Mouse (Mus musculus) limb, embryonic 11.5 days (tissue): Measurements from ENCODE around the gene Thap7. TPM values are rescaled to one million over a fixed set of nuclear protein-coding genes. Genes with fewer than 3 reads are reported as not detected.

ENCODE experiments used
- ATAC-seq: fragments of 200-750 bp; cut with Nextera tagmentation; 2 replicates; pipeline ENCODE4 v1.8.0; 2017; ENCODE audit warnings: low read depth; ENCODE audit not compliant: insufficient number of reproducible peaks, low FRiP score, low TSS enrichment
- DNase-seq: peaks from one replicate; pipeline ENCODE4 v3.0.0-alpha.2; 2015; ENCODE audit warnings: low spot score
- H3K27ac ChIP-seq: fragments of 300-500 bp; sonication (generic); replicated peaks from 2 replicates; pipeline ENCODE4 v1.5.1; 2014; ENCODE audit warnings: low read depth, mild to moderate bottlenecking, low read length
- H3K27me3 ChIP-seq: fragments of 300-500 bp; sonication (generic); 2 replicates; pipeline ENCODE4 v1.6.1; 2014; ENCODE audit warnings: mild to moderate bottlenecking, low read length, mixed read lengths; ENCODE audit not compliant: control insufficient read depth, insufficient read depth
- H3K36me3 ChIP-seq: fragments of 300-500 bp; sonication (generic); 2 replicates; pipeline ENCODE4 v1.6.1; 2014; ENCODE audit warnings: mild to moderate bottlenecking, low read length, moderate library complexity, mixed read lengths; ENCODE audit not compliant: control insufficient read depth, insufficient read depth
- H3K4me1 ChIP-seq: fragments of 300-500 bp; sonication (generic); 2 replicates; pipeline ENCODE4 v1.6.1; 2014; ENCODE audit warnings: low read length, mixed read lengths; ENCODE audit not compliant: control insufficient read depth, insufficient read depth
- H3K4me2 ChIP-seq: fragments of 300-500 bp; sonication (generic); 2 replicates; pipeline ENCODE4 v1.6.1; 2014; ENCODE audit warnings: low read depth, mild to moderate bottlenecking, moderate library complexity; ENCODE audit not compliant: severe bottlenecking
- H3K4me3 ChIP-seq: fragments of 300-500 bp; sonication (generic); 2 replicates; pipeline ENCODE4 v1.5.1; 2014; ENCODE audit warnings: low read depth, low read length
- H3K9ac ChIP-seq: fragments of 300-500 bp; sonication (generic); 2 replicates; pipeline ENCODE4 v1.6.1; 2014; ENCODE audit warnings: mild to moderate bottlenecking, low read length
- H3K9me3 ChIP-seq: fragments of 300-500 bp; sonication (generic); 2 replicates; pipeline ENCODE4 v1.6.1; 2016; ENCODE audit warnings: low read length; ENCODE audit not compliant: control insufficient read depth
- WGBS: fragments of 180-500 bp; shearing (Covaris S2); extraction: QIAGEN DNeasy Blood & Tissue Kit; methylation state at CpG from one replicate; pipeline ENCODE4 v1.1.7; 2014; 5-methylcytosine and 5-hydroxymethylcytosine counted together
- polyA plus RNA-seq: library from polyadenylated mRNA; unstranded; fragments of >200 nt; fragmentation: Nextera tagmentation; extraction: Ambion mirVana; gene quantifications from 2 replicates; pipeline ENCODE4 v1.2.1, GENCODE M21; 2014

Thap7 gene
- polyA plus RNA-seq, 1 experiment from 2014 or later: 58.7 TPM

DNA sequence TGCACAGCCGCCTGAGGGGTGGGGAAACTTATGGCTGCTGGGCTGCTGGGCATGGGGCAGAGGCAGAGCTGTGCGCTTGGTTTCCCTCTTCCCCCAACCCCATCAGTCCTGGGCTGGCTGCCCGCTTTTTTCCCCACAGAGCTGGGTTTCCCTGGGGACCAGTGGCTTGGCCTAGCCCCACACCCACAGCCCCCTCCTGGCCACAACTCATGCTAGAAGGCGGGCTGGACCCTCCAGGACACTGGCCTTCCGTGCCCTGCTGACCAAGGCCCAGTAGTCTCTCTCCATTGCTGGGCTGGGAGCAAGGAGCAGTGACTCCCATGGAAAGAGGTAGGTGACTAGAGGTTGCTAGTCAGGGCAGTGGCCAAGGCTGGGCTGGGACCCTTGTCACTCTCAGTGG is 39.8 kb downstream of the Thap7 start:
- peaks cover 3% of the 10 kb centered on the region; the same call in 1 of the 2 replicates for H3K36me3 ChIP-seq
- 83% methylated on average over 5 of the region's 5 CpGs for WGBS
- ATAC-seq: no peak
- H3K9me3 ChIP-seq: no peaks in the 10 kb centered on the region
- H3K4me3 ChIP-seq: no peak overlapping the region
- no peak overlapping the region for H3K9ac ChIP-seq
- H3K27me3 ChIP-seq: peaks cover 10% of the 10 kb centered on the region
- DNase-seq: no peak
- no peaks in the 10 kb centered on the region for H3K4me1 ChIP-seq
- H3K27ac ChIP-seq: no peak overlapping the region
- no peak overlapping the region for H3K4me2 ChIP-seq

DNA sequence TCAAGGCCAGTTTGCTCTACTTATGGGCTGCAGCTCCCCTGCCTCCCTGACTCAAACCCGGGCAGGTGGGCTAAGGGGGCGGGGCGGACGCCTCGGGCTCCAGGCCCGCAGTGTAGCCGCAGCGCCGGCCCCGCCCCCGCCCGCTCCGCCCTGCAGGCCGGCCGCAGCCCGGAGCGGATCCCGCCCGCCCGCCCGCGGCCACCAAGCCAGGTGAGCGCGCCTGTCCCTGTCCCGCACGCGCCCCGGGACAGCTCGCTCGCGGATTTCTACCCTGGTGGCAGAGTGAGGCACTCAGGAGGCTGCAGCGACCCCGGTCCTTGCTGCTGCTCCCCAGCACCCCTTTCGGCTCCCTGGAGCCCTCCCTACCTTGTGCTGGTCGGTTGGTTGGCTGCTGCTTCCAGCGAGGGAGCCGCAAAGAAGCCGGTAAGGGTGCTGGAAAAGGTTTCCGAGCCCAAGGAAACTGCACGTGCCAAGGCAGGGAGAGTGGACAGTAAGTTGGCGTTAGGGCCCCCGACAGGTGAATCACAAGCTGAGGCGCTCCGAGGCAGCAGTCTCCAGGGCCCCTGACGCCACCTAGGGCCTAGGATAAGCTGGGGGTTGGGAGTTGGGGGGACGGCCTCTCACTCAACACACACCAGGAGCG is 41.3 kb downstream of the Thap7 start, which contains the start of gene Aifm3:
Gene Aifm3 (plus strand): TSS at position 143 of the 643 bp plus-strand sequence.
- WGBS: under 1% methylated on average over 40 of the region's 47 CpGs
- DNase-seq (peak; percentile 44), ATAC-seq (peak; percentile 83)
- no peak within 1 kb of the TSS for H3K27ac ChIP-seq
- peak within 1 kb of the TSS; percentile 92 for H3K4me2 ChIP-seq
- H3K9ac ChIP-seq: peak within 1 kb of the TSS; percentile 41; the same call in 1 of the 2 replicates
- peaks cover 10% of the 10 kb centered on the region for H3K27me3 ChIP-seq
- H3K4me3 ChIP-seq: peak within 1 kb of the TSS; percentile 38
- peaks cover 8% of the 10 kb centered on the region; the same call in 1 of the 2 replicates for H3K36me3 ChIP-seq
- H3K4me1 ChIP-seq: no peaks in the 10 kb centered on the region
- H3K9me3 ChIP-seq: no peaks in the 10 kb centered on the region

DNA sequence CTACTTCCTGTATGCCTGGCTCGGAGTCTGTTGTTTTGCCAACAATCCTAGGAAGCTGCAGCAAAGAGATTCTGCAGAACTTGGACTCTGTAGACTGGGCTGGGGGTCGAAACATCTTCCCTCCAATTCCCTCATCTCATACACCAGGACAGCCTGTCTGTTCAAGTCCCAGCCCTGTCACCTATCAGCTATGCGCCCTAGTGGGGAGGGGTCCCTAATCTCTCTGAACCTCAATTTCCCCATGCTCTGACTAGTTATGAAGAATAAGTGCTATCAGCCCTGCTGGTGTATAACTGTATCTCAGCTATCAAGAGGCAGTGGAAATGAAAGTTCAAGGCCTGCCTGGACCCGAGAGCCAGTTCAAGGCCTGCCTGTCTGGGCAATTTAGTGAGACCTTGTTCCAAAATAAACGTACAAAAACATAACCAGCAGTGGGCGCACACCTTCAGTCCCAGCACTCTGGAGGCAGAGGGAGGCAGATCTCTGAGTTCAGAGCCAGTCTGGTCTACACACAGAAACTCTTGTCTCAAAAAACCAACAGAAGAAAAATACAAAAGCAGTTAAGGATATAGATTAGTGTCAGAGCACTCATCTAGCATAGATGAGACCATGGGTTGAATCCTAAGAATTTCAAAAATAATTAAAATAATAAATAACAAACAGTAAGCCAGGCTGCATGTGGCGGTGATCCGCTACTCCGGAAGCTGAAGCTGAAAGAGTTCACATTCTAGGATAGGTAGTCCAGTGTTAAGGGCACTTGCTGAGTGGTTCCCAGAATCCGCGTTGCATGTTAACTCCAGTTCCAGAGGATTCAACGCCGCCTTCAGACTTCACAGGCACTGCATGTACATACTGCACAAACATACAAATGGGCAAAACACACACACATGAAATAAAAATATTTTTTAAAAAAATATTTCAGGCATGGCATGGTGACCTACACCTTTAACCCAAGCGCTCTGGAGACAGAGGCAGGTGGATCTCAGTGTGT is 42.2 kb downstream of the Thap7 start:
- H3K27me3 ChIP-seq: peaks cover 10% of the 10 kb centered on the region
- H3K4me3 ChIP-seq: peak overlapping the region; percentile 38; the same call in 1 of the 2 replicates
- no peaks in the 10 kb centered on the region for H3K4me1 ChIP-seq
- no peak overlapping the region for H3K27ac ChIP-seq
- H3K36me3 ChIP-seq: peaks cover 14% of the 10 kb centered on the region
- DNase-seq: peak; percentile 32
- peak; percentile 10; the same call in 1 of the 2 replicates for ATAC-seq
- H3K9me3 ChIP-seq: no peaks in the 10 kb centered on the region
- H3K9ac ChIP-seq: no peak overlapping the region; the same call in 1 of the 2 replicates
- peak overlapping the region; percentile 92 for H3K4me2 ChIP-seq
- WGBS: 48% methylated on average over 14 of the region's 14 CpGs

DNA sequence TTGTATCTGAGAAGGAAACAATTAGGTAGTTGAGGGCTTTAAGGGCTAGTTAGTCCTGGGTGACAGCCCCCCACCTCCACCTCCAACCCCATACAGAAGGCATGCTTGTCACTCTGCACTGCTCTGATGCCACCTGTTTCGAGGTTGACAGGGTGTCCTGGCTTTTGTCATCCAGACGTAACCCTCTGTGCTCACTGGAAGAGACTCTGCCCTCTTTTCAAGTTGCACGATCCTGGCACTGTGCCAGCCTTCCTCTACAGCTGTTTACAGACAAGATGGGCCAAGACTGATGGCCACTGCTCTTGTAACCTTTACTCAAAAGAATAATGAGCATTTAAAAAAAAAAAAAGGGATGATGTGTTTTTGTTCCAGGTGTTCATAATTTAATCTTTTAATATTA is 44.4 kb downstream of the Thap7 start:
- peaks cover 10% of the 10 kb centered on the region for H3K27me3 ChIP-seq
- H3K4me2 ChIP-seq: no peak overlapping the region
- DNase-seq (no peak), ATAC-seq (no peak)
- no peak overlapping the region for H3K9ac ChIP-seq
- H3K4me3 ChIP-seq: no peak overlapping the region
- WGBS: 60% methylated on average over 3 of the region's 3 CpGs
- no peaks in the 10 kb centered on the region for H3K4me1 ChIP-seq
- peaks cover 22% of the 10 kb centered on the region for H3K36me3 ChIP-seq
- no peak overlapping the region for H3K27ac ChIP-seq
- H3K9me3 ChIP-seq: no peaks in the 10 kb centered on the region

DNA sequence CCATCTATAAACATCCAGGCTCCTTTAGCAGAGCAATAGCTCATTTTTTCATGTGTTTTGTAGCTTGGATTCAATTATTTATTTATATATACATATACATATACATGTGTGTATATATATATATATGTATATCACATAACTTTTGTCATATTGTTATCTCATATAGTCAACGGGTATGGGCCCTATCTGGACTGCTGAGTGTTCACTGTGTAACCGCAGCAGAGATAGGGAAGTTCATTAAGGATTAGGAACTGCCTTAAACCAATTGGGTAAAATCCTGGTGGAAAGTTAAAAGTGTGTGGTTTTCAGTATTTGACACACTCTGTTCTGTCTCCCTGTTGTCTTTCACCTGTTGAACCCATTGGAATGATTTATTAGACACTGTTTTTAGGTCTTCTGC is 49.5 kb downstream of the Thap7 start:
- 95% methylated on average over 2 of the region's 2 CpGs for WGBS
- no peak overlapping the region for H3K27ac ChIP-seq
- no peaks in the 10 kb centered on the region for H3K27me3 ChIP-seq
- ATAC-seq (no peak), DNase-seq (no peak)
- no peaks in the 10 kb centered on the region for H3K9me3 ChIP-seq
- H3K36me3 ChIP-seq: peaks cover 18% of the 10 kb centered on the region
- H3K4me1 ChIP-seq: no peaks in the 10 kb centered on the region
- no peak overlapping the region for H3K9ac ChIP-seq
- H3K4me3 ChIP-seq: no peak overlapping the region
- no peak overlapping the region for H3K4me2 ChIP-seq

DNA sequence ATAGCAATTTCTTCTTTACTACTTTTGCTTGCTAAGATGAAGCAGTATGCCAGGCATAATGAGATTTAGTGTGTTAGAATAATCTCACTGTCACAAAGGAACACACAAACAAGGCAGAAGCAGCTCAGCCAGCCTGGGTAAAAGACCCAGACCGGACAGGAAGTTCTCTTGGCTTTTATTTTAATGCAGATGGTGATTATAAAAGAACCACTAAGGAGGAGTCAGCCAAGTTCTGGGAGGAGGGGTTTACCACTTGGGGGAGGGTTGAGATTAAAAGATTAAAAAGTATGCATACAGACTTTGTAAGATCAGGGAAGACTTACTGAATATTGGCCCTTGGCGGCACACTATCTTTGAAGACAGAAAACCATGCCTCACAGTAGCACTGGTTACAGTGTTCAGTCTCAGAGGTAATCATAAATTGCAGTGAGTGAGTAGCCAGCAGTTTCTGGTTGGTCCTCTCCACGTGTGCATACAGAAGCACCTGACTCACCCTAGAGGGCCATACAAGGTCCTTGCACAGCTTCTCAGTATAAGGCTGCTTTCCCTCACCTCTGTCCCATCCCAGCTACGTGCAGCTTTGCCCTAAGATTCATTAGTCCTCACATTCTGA is 52.5 kb downstream of the Thap7 start:
- 86% methylated on average over 4 of the region's 4 CpGs for WGBS
- H3K36me3 ChIP-seq: peaks cover 5% of the 10 kb centered on the region
- no peaks in the 10 kb centered on the region for H3K4me1 ChIP-seq
- H3K27ac ChIP-seq: no peak overlapping the region
- no peak overlapping the region for H3K4me2 ChIP-seq
- DNase-seq (no peak), ATAC-seq (no peak)
- H3K9me3 ChIP-seq: no peaks in the 10 kb centered on the region
- no peak overlapping the region for H3K4me3 ChIP-seq
- H3K27me3 ChIP-seq: no peaks in the 10 kb centered on the region
- H3K9ac ChIP-seq: no peak overlapping the region

Other genes starting within 250 kb of the Thap7 start
- 0.12 and 0.35 TPM in 2 replicates for gene Serpind1, start 199.8 kb downstream of the Thap7 start, polyA plus RNA-seq
- gene Snap29, start 125.2 kb downstream of the Thap7 start, polyA plus RNA-seq: 5.9 and 7.0 TPM in 2 replicates
- 33.2 and 33.6 TPM in 2 replicates for gene Pi4ka, start 124.8 kb downstream of the Thap7 start, polyA plus RNA-seq
- 90.4 and 95.2 TPM in 2 replicates for gene Crkl, start 79.1 kb downstream of the Thap7 start, polyA plus RNA-seq
- 0.26 and 0.63 TPM in 2 replicates for gene Aifm3, start 41.5 kb downstream of the Thap7 start, polyA plus RNA-seq
- 76.1 and 92.9 TPM in 2 replicates for gene Lztr1, start 22.4 kb downstream of the Thap7 start, polyA plus RNA-seq
- 0.20 TPM in 1 of 2 replicates, not detected in the other for gene Lrrc74b, start 30.1 kb upstream of the Thap7 start, polyA plus RNA-seq
- gene P2rx6, start 30.7 kb upstream of the Thap7 start, polyA plus RNA-seq: 0.27 and 0.47 TPM in 2 replicates
- 1.1 and 1.8 TPM in 2 replicates for gene Slc7a4, start 52.1 kb upstream of the Thap7 start, polyA plus RNA-seq
- 67.9 and 71.1 TPM in 2 replicates for gene Smpd4, start 88.2 kb upstream of the Thap7 start, polyA plus RNA-seq
- 5.7 TPM in 2 replicates for gene Ccdc74a, start 115.3 kb upstream of the Thap7 start, polyA plus RNA-seq
- gene Med15, start 201.8 kb upstream of the Thap7 start, polyA plus RNA-seq: 42.2 and 45.5 TPM in 2 replicates
- 68.2 and 68.7 TPM in 2 replicates for gene Klhl22, start 228.5 kb upstream of the Thap7 start, polyA plus RNA-seq